Mouse (Mus musculus) kidney, embryonic 16.5 days (tissue): ENCODE measurements at regions not wholly inside any gene's neighbourhood (a gene's known extent, or its start where the extent isn't known, plus 50 kb on each side); places are given as distances from the start of the nearest gene placed in this dataset.
"Not testable (repeated sequence)": the region's sequence is repeated elsewhere in the genome, so short reads cannot be mapped to it uniquely, and the experiment has no call there.

Experiments
- ATAC-seq: fragments of 200-750 bp; cut with Nextera tagmentation; 2 replicates; pipeline ENCODE4 v1.8.0; 2017; ENCODE audit warnings: moderate TSS enrichment; ENCODE audit not compliant: low FRiP score, low TSS enrichment
- H3K27ac ChIP-seq: fragments of 300-500 bp; sonication (generic); 2 replicates; pipeline ENCODE4 v1.5.1; 2014; ENCODE audit warnings: low read length
- H3K27me3 ChIP-seq: fragments of 300-500 bp; sonication (generic); 2 replicates; pipeline ENCODE4 v1.6.1; 2014; ENCODE audit warnings: low read length, control low read depth, mixed read lengths; ENCODE audit not compliant: insufficient read depth
- H3K36me3 ChIP-seq: fragments of 300-500 bp; sonication (generic); 2 replicates; pipeline ENCODE4 v1.6.1; 2014; ENCODE audit warnings: low read length, control low read depth, mixed read lengths; ENCODE audit not compliant: insufficient read depth
- H3K4me1 ChIP-seq: fragments of 300-500 bp; sonication (generic); 2 replicates; pipeline ENCODE4 v1.6.1; 2014; ENCODE audit warnings: low read length, control low read depth, mixed read lengths; ENCODE audit not compliant: insufficient read depth
- H3K4me2 ChIP-seq: fragments of 300-500 bp; sonication (generic); replicated peaks from 2 replicates; pipeline ENCODE4 v1.6.1; 2014; ENCODE audit warnings: low read depth, low read length
- H3K4me3 ChIP-seq: fragments of 300-500 bp; sonication (generic); 2 replicates; pipeline ENCODE4 v1.5.1; 2014; ENCODE audit warnings: mild to moderate bottlenecking, low read length
- H3K9ac ChIP-seq: fragments of 300-500 bp; sonication (generic); replicated peaks from 2 replicates; pipeline ENCODE4 v1.6.1; 2014; ENCODE audit warnings: low read length
- H3K9me3 ChIP-seq: fragments of 300-500 bp; sonication (generic); 2 replicates; pipeline ENCODE4 v1.6.1; 2016; ENCODE audit warnings: low read length, control low read depth
- WGBS: fragments of 180-500 bp; shearing (Covaris S2); extraction: QIAGEN DNeasy Blood & Tissue Kit; methylation state at CpG from one replicate; pipeline ENCODE4 v1.1.7; 2014; 5-methylcytosine and 5-hydroxymethylcytosine counted together

DNA sequence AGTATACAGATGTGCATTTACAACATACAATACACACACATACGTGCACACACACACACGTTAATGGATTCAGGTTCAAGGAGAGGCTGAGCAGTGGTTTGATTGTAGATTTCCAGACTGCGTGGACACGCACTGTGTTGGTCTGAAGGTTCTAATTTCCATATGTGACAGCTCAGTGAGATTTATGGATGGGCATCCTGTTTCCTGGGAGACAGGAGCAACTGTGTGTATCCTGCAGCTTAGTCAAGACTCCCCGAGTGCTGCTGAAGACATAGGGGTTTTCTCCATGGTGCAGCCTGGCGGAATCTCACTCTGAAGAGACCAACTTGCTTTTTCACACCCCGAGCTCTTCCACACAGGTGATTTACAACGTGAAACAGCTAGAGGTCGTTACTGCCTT is 119.3 kb upstream of the Foxk1 start:
- no peaks in the 10 kb centered on the region for H3K36me3 ChIP-seq
- no peak overlapping the region for H3K27ac ChIP-seq
- no peak overlapping the region for H3K9ac ChIP-seq
- no peak overlapping the region for H3K4me2 ChIP-seq
- no peaks in the 10 kb centered on the region for H3K4me1 ChIP-seq
- ATAC-seq, result no peak
- no peaks in the 10 kb centered on the region for H3K27me3 ChIP-seq
- peaks cover 9% of the 10 kb centered on the region; the same call in 1 of the 2 replicates for H3K9me3 ChIP-seq
- WGBS, result 30% methylated on average over 9 of the region's 9 CpGs
- H3K4me3 ChIP-seq, result no peak overlapping the region

DNA sequence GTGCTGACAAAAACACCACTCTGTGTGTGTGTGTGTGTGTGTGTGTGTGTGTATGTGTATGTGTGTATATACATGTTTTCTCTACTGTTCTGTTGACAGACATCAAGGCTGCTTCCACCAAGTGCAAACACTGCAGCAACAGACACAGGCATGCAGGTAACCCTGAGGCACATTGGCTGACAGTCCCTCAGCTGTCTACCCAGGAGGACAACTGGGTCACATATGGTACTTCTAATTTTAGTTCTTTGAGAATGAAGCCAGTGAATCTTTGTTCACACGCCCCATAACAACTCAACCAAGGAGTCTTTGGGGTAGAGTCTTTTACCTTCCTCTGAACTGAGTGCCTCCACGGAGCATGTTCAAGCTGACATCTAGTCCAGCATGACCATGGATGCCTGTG is 113.3 kb upstream of the Foxk1 start:
- no peak overlapping the region for H3K4me2 ChIP-seq
- no peak overlapping the region for H3K27ac ChIP-seq
- no peak for ATAC-seq
- no peak overlapping the region for H3K4me3 ChIP-seq
- no peak overlapping the region for H3K9ac ChIP-seq
- H3K36me3 ChIP-seq, result no peaks in the 10 kb centered on the region
- H3K4me1 ChIP-seq, result no peaks in the 10 kb centered on the region
- WGBS, result 85% methylated on average over 2 of the region's 2 CpGs
- H3K27me3 ChIP-seq, result no peaks in the 10 kb centered on the region
- H3K9me3 ChIP-seq, result peaks cover 30% of the 10 kb centered on the region

GRCm38 (mm10) chr5:142291451-142291850 is 109.8 kb upstream of the Foxk1 start:
- no peak for ATAC-seq
- 87% methylated on average over 10 of the region's 10 CpGs for WGBS
- no peak overlapping the region for H3K4me2 ChIP-seq

DNA sequence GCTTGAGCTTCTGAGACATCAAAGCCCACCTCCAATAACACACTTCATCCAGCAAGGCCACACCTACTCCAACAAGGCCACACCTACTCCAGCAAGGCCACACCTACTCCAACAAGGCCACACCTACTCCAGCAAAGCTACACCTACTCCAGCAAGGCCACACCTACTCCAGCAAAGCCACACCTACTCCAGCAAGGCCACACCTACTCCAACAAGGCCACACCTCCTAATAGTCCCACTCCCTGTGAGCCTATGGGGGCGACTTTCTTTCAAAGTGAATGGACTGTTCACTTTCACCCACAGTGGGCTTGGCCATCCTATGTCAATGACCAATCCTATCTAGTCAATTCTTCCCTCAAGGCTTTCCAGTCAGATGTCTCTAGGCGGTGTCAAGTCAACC is 104.9 kb upstream of the Foxk1 start:
- H3K27ac ChIP-seq, H3K36me3 ChIP-seq, H3K27me3 ChIP-seq, ATAC-seq, H3K4me1 ChIP-seq, H3K4me3 ChIP-seq, H3K9me3 ChIP-seq, H3K4me2 ChIP-seq, H3K9ac ChIP-seq: not testable (repeated sequence)
- WGBS, result 85% methylated on average over 2 of the region's 2 CpGs

More at GRCm38 (mm10) chr5:142291451-142291850, 109.8 kb upstream of the Foxk1 start:
- peaks cover 24% of the 10 kb centered on the region for H3K9me3 ChIP-seq
- H3K27ac ChIP-seq, result no peak overlapping the region
- no peaks in the 10 kb centered on the region for H3K4me1 ChIP-seq
- no peak overlapping the region for H3K9ac ChIP-seq
- H3K36me3 ChIP-seq, result no peaks in the 10 kb centered on the region
- no peak overlapping the region for H3K4me3 ChIP-seq
- H3K27me3 ChIP-seq, result no peaks in the 10 kb centered on the region

DNA sequence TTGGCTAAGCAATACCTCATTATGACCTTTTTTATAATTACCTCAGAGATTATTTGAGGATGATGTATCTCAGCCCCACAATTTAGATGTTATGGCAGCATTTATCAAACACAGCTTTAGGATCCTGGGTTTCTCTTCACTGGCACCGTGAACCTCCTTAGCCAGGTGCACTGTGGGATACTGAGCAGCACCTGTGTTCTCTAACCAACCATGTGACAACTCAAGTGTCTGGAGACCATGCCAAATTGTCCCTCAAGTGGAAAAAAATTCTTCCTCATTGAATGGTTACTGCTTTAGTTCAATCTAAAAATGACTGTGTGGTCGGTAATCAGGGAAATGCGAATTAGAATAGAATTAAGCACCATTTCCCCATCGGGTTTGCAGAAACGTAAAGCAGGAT is 101.7 kb upstream of the Foxk1 start:
- no peak overlapping the region for H3K9ac ChIP-seq
- no peaks in the 10 kb centered on the region for H3K27me3 ChIP-seq
- H3K27ac ChIP-seq, result no peak overlapping the region
- H3K4me2 ChIP-seq, result no peak overlapping the region
- 90% methylated on average over 5 of the region's 5 CpGs for WGBS
- H3K4me3 ChIP-seq, result no peak overlapping the region
- H3K36me3 ChIP-seq, result no peaks in the 10 kb centered on the region
- H3K9me3 ChIP-seq, result no peaks in the 10 kb centered on the region
- ATAC-seq, result no peak
- no peaks in the 10 kb centered on the region for H3K4me1 ChIP-seq

GRCm38 (mm10) chr5:142308511-142308910 is 92.8 kb upstream of the Foxk1 start:
- H3K27ac ChIP-seq, result no peak overlapping the region
- no peaks in the 10 kb centered on the region for H3K4me1 ChIP-seq
- no peak overlapping the region for H3K9ac ChIP-seq
- H3K9me3 ChIP-seq, result 0 out of 2 replicates have a peak, but pooled peaks cover 3% of the 10 kb centered on the region
- H3K36me3 ChIP-seq, result no peaks in the 10 kb centered on the region
- over 99% methylated on average over 3 of the region's 3 CpGs for WGBS
- ATAC-seq, result no peak
- no peak overlapping the region for H3K4me2 ChIP-seq
- H3K4me3 ChIP-seq, result no peak overlapping the region
- no peaks in the 10 kb centered on the region for H3K27me3 ChIP-seq

DNA sequence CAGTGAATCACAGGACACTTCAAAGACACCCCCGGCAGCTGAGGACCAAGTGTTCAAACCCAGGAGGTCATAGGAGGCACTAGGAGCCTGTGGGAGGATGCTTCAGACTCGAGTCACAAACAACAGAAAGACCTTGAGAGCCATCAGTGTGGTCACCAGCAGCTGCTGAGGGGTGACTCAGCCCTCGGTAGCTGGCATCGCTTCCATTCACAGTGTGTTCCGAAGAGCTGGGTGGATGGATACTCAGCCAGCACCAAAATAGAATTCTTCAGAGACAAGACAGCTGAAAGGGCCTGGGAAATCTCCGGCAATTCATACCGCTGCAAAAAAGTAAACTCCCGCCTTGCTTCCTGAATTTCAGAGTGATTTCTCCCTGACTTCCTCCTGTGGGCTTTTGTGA is 87.4 kb upstream of the Foxk1 start:
- H3K36me3 ChIP-seq, result no peaks in the 10 kb centered on the region
- no peak overlapping the region for H3K27ac ChIP-seq
- no peaks in the 10 kb centered on the region for H3K4me1 ChIP-seq
- no peak overlapping the region for H3K4me2 ChIP-seq
- ATAC-seq, result no peak
- H3K27me3 ChIP-seq, result no peaks in the 10 kb centered on the region
- no peak overlapping the region for H3K9ac ChIP-seq
- H3K9me3 ChIP-seq, result no peaks in the 10 kb centered on the region
- H3K4me3 ChIP-seq, result no peak overlapping the region
- WGBS, result 62% methylated on average over 8 of the region's 8 CpGs

- no peak for ATAC-seq
- WGBS, result 83% methylated on average over 5 of the region's 5 CpGs
- Histone ChIP-seq H3K27ac (no peak overlapping the region), H3K9me3 (no peaks in the 10 kb centered on the region), H3K4me1 (no peaks in the 10 kb centered on the region), H3K4me3 (no peak overlapping the region), H3K27me3 (no peaks in the 10 kb centered on the region), H3K9ac (no peak overlapping the region), H3K4me2 (no peak overlapping the region), H3K36me3 (no peaks in the 10 kb centered on the region)
Measured at GRCm38 (mm10) chr5:142314466-142314865, 86.8 kb upstream of the Foxk1 start.

DNA sequence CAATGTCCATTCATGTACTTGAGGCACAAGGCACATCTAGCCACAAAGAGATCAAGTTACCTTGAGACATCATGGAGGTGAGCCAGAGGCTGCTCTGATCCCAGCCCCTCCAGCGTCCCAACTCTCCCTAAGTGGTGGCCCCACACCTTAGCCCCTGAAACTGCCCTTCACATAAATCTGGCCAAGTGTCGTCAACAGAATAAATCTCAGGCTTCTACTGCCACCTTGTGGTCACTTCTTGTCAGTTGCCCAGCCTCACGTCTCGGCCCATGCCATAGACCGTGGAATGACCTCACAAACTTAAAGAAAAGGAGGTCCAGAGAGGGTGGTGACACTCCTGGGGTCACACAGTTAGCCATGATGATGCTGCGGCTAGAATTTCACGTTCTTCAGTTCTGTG is 82.0 kb upstream of the Foxk1 start:
- Histone ChIP-seq H3K4me2 (no peak overlapping the region), H3K27me3 (no peaks in the 10 kb centered on the region), H3K36me3 (no peaks in the 10 kb centered on the region), H3K4me1 (no peaks in the 10 kb centered on the region), H3K27ac (no peak overlapping the region), H3K9me3 (no peaks in the 10 kb centered on the region), H3K4me3 (no peak overlapping the region), H3K9ac (no peak overlapping the region)
- 3% methylated on average over 7 of the region's 7 CpGs for WGBS
- ATAC-seq, result peak; percentile 73; the same call in 1 of the 2 replicates

DNA sequence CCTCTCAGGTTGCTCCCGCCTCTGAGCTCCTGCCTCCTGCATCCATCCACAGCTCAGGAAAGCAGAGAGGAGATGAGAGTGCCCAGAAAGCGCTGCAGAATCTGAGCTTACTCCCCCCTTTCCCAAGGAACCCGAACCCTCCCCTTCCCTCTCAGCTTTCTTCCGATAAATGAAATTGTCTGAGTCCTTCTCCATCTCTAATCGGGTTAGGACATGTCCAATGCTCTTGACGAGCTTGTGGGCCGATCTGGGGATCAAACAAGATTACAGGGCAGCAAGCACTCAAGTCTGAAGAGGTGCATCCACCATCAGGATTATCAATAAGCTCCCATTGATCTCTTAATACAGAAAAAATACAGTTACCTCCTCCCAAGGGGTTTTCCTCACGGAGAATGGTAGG is 80.0 kb upstream of the Foxk1 start:
- no peak overlapping the region for H3K9ac ChIP-seq
- no peaks in the 10 kb centered on the region for H3K36me3 ChIP-seq
- no peak overlapping the region for H3K4me3 ChIP-seq
- no peak overlapping the region for H3K27ac ChIP-seq
- H3K27me3 ChIP-seq, result no peaks in the 10 kb centered on the region
- no peak for ATAC-seq
- H3K4me1 ChIP-seq, result no peaks in the 10 kb centered on the region
- no peak overlapping the region for H3K4me2 ChIP-seq
- H3K9me3 ChIP-seq, result no peaks in the 10 kb centered on the region
- 75% methylated on average over 8 of the region's 8 CpGs for WGBS

GRCm38 (mm10) chr5:142324928-142325327 is 76.4 kb upstream of the Foxk1 start:
- no peak for ATAC-seq

More at GRCm38 (mm10) chr5:142324928-142325327, 76.4 kb upstream of the Foxk1 start:
- Histone ChIP-seq H3K36me3 (no peaks in the 10 kb centered on the region), H3K27me3 (no peaks in the 10 kb centered on the region), H3K4me3 (no peak overlapping the region), H3K27ac (no peak overlapping the region), H3K9me3 (no peaks in the 10 kb centered on the region), H3K4me2 (no peak overlapping the region), H3K9ac (no peak overlapping the region), H3K4me1 (no peaks in the 10 kb centered on the region)
- WGBS, result 79% methylated on average over 2 of the region's 2 CpGs
